Mouse (Mus musculus) lung, embryonic 14.5 days (tissue): ENCODE measurements around the gene Ssna1. TPM values are rescaled to one million over a fixed set of nuclear protein-coding genes. Genes with fewer than 3 reads are reported as not detected.

ENCODE experiments used
- ATAC-seq: fragments of 200-750 bp; cut with Nextera tagmentation; 2 replicates; pipeline ENCODE4 v1.8.0; 2017; ENCODE audit warnings: mild to moderate bottlenecking, moderate TSS enrichment, moderate library complexity; ENCODE audit not compliant: insufficient read depth
- DNase-seq: peaks from one replicate; pipeline ENCODE4 v3.0.0-alpha.2; 2015
- H3K27ac ChIP-seq: fragments of 300-500 bp; sonication (generic); 2 replicates; pipeline ENCODE4 v1.5.1; 2014; ENCODE audit warnings: low read depth, mild to moderate bottlenecking, moderate library complexity
- H3K27me3 ChIP-seq: fragments of 300-500 bp; sonication (generic); 2 replicates; pipeline ENCODE4 v1.6.1; 2014; ENCODE audit warnings: low read length, control low read depth; ENCODE audit not compliant: insufficient read depth
- H3K36me3 ChIP-seq: fragments of 300-500 bp; sonication (generic); 2 replicates; pipeline ENCODE4 v1.6.1; 2014; ENCODE audit warnings: control low read depth; ENCODE audit not compliant: insufficient read depth
- H3K4me1 ChIP-seq: fragments of 300-500 bp; sonication (generic); 2 replicates; pipeline ENCODE4 v1.6.1; 2014; ENCODE audit warnings: antibody characterized with exemption, control low read depth; ENCODE audit not compliant: insufficient read depth
- H3K4me2 ChIP-seq: fragments of 300-500 bp; sonication (generic); 2 replicates; pipeline ENCODE4 v1.6.1; 2014; ENCODE audit warnings: mild to moderate bottlenecking
- H3K4me3 ChIP-seq: fragments of 300-500 bp; sonication (generic); 2 replicates; pipeline ENCODE4 v1.5.1; 2014; ENCODE audit warnings: low read depth, low read length
- H3K9ac ChIP-seq: fragments of 300-500 bp; sonication (generic); 2 replicates; pipeline ENCODE4 v1.6.1; 2014
- H3K9me3 ChIP-seq: fragments of 300-500 bp; sonication (generic); 2 replicates; pipeline ENCODE4 v1.6.1; 2016; ENCODE audit warnings: low read depth, low read length, control low read depth
- CTCF ChIP-seq: IDR thresholded peaks from 2 replicates; pipeline ENCODE4 v1.5.1; 2016; ENCODE audit warnings: antibody characterized with exemption, low read depth
- WGBS: fragments of 180-500 bp; shearing (Covaris S2); extraction: QIAGEN DNeasy Blood & Tissue Kit; methylation state at CpG from one replicate; pipeline ENCODE4 v1.1.7; 2014; 5-methylcytosine and 5-hydroxymethylcytosine counted together
- polyA plus RNA-seq: library from polyadenylated mRNA; unstranded; fragments of >200 nt; fragmentation: Nextera tagmentation; extraction: Ambion mirVana; gene quantifications from 2 replicates; pipeline ENCODE4 v1.2.1, GENCODE M21; 2014

Gene Ssna1
- polyA plus RNA-seq, 1 experiment from 2014 or later, result 229 TPM

DNA sequence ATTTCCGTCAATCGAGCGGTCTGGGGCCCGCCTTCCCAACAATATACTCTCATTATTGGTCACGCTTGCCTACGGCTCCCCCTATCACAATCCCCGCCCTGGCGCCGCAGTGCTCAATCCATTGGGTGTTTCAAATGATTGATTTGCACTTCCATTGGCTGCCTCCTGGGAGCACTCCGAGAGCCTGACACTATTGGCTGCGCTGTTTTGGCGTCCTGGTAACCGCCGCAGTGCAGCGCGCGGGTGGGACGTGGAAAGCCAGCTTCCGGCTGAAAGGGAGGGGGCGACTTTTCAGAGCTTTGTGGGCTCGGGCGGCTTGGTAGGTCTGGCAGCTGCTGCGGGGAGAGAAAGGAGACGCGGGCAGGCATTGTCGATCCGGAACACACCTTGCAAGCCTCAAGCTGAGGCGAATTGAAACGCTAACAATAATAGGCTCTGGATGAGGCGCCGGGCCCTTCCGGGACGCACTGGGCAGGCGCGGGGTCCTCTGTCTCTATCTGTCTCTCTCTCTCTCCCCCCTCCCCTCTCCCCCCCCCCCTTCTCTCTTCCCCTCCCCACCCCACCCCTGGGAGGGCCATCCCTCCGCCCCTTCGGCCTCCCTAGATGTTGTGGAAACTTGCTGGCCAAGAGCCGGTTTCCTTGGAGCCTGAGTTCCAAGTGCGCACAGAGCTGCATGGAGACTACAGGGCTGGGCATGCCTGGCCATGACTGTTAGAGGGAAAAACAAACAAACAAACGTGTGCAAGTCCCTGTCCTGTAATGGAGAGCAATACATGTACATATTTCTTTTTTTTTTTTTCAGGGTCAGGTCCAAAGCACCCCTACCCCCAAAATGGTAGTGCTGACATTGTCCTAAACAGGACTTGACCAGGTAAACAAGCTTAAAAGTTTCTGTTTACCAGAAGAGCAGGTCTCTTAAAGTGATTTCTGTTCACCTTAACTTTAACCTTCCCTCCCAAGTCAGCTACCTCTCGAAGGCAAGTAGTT, 47.2 kb downstream of the Ssna1 start:
- Histone ChIP-seq H3K27ac (peak overlapping the region; percentile 98), H3K27me3 (no peaks in the 10 kb centered on the region), H3K9me3 (no peaks in the 10 kb centered on the region), H3K4me1 (0 out of 2 replicates have a peak, but pooled peaks cover 5% of the 10 kb centered on the region), H3K36me3 (peaks cover 17% of the 10 kb centered on the region), H3K4me2 (peak overlapping the region; percentile 66), H3K4me3 (peak overlapping the region; percentile 91), H3K9ac (peak overlapping the region; percentile 62)
- no peak for TF ChIP-seq CTCF
- 2% methylated on average over 41 of the region's 41 CpGs for WGBS
- ATAC-seq (peak; percentile 96), DNase-seq (peak; percentile 99)

DNA sequence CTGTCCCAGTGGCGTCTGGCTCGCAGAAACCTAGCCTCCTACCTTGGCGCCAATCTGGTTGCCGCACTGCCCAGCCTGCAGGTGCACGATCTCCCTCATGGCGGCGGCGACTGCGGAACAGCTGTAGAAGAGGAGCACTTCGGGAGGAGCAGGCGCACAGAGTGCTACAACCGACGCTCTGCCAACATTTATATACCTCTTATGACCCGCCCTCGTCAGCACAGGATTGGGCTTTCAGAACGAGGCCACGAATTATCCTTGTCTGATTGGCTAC, 47.8 kb downstream of the Ssna1 start, which contains the start of gene Tubb4b:
Gene Tubb4b (minus strand): TSS at position 211 of the 274 bp plus-strand sequence.
- DNase-seq (no peak), ATAC-seq (no peak)
- Histone ChIP-seq H3K9ac (peak within 1 kb of the TSS; percentile 77), H3K36me3 (peaks cover 17% of the 10 kb centered on the region), H3K27ac (peak within 1 kb of the TSS; percentile 98), H3K9me3 (no peaks in the 10 kb centered on the region), H3K4me1 (0 out of 2 replicates have a peak, but pooled peaks cover 5% of the 10 kb centered on the region), H3K4me3 (peak within 1 kb of the TSS; percentile 91), H3K4me2 (peak within 1 kb of the TSS; percentile 81), H3K27me3 (no peaks in the 10 kb centered on the region)
- 0% methylated on average over 17 of the region's 17 CpGs for WGBS
- TF ChIP-seq CTCF, result peak; percentile 52

DNA sequence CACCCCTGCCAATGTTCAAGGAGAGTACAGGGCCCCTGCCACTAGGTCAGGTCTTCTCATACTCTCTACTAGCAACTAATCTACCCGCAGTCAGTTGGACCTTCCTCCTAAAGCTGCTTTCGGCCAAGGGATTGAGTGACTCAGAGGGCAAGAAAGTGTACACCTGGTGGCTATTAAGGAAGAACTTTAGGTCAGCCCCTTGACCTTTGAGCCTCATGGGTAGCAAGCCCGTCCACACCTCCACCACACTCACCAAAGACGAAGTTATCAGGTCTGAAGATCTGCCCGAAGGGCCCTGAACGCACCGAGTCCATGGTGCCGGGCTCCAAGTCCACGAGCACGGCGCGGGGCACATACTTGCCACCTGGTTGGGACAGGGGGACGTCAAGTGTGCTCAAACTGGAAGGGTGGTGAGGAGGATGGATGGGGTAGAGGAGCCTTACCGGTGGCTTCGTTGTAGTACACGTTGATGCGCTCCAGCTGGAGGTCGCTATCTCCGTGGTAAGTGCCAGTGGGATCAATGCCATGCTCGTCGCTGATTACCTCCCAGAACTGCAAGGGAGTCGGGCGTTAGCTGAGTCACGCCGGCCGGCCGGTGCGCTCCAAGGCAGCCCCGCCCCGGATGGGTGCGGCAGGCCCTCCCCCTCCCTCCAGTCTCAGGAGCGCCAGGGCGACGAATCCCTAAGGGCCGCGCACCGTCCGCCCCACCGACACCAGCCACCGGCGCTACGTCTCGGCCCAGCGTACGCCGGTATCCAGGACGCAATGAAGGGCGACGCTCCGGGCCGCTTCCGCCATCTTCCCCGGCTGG, 48.4 kb downstream of the Ssna1 start:
- Histone ChIP-seq H3K27ac (peak overlapping the region; percentile 96), H3K9me3 (no peaks in the 10 kb centered on the region), H3K4me3 (peak overlapping the region; percentile 91), H3K4me1 (0 out of 2 replicates have a peak, but pooled peaks cover 5% of the 10 kb centered on the region), H3K4me2 (peak overlapping the region; percentile 81), H3K9ac (peak overlapping the region; percentile 77), H3K36me3 (peaks cover 17% of the 10 kb centered on the region), H3K27me3 (no peaks in the 10 kb centered on the region)
- ATAC-seq (peak; percentile 36), DNase-seq (peak; percentile 79)
- under 1% methylated on average over 49 of the region's 53 CpGs for WGBS
- no peak for TF ChIP-seq CTCF

DNA sequence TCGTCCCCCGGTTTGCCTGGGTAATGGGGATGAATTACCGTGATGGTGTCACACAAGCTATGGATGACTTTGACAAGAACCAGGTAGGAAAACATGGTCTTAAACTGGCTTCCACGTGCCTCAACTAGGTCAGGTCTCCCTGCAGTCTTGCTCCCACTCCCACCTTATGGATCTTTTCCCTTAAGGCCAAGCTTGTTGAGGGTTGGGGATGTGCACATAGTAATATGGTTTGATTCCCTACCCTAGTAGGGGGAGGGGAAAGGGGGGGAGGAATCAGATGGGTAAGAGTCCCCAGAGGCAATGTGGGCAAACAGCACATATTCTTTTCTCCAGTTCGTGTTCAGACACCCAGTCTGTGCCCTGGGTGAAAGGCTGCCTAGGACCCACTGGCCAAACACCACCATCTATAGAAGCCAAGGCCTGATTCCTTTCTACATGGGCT, 50.9 kb downstream of the Ssna1 start:
- 0 out of 2 replicates have a peak, but pooled peaks cover 5% of the 10 kb centered on the region for H3K4me1 ChIP-seq
- H3K9ac ChIP-seq, result no peak overlapping the region
- WGBS, result 73% methylated on average over 5 of the region's 5 CpGs
- no peaks in the 10 kb centered on the region for H3K27me3 ChIP-seq
- no peak for ATAC-seq
- H3K4me3 ChIP-seq, result no peak overlapping the region
- no peak overlapping the region for H3K27ac ChIP-seq
- TF ChIP-seq CTCF, result no peak
- no peak overlapping the region for H3K4me2 ChIP-seq
- H3K36me3 ChIP-seq, result peaks cover 17% of the 10 kb centered on the region
- DNase-seq, result no peak
- no peaks in the 10 kb centered on the region for H3K9me3 ChIP-seq

Other genes starting within 250 kb of the Ssna1 start
- gene Nsmf, start 218.1 kb downstream of the Ssna1 start, polyA plus RNA-seq, result 59.9 and 67.8 TPM in 2 replicates
- not detected in 2 replicates for gene Entpd8, start 192.1 kb downstream of the Ssna1 start, polyA plus RNA-seq
- gene Noxa1, start 177.3 kb downstream of the Ssna1 start, polyA plus RNA-seq, result 0.41 and 0.68 TPM in 2 replicates
- 13.7 and 14.9 TPM in 2 replicates for gene Nrarp, start 91.7 kb downstream of the Ssna1 start, polyA plus RNA-seq
- 7.5 and 8.2 TPM in 2 replicates for gene Tor4a, start 75.6 kb downstream of the Ssna1 start, polyA plus RNA-seq
- 96.6 and 108 TPM in 2 replicates for gene Nelfb, start 60.9 kb downstream of the Ssna1 start, polyA plus RNA-seq
- not detected in 2 replicates for gene Stpg3, start 57.8 kb downstream of the Ssna1 start, polyA plus RNA-seq
- 0.47 TPM in 1 of 2 replicates, not detected in the other for gene Fam166a, start 53.7 kb downstream of the Ssna1 start, polyA plus RNA-seq
- gene Tubb4b, start 47.7 kb downstream of the Ssna1 start, polyA plus RNA-seq, result 593 and 610 TPM in 2 replicates
- gene Slc34a3, start 38.1 kb downstream of the Ssna1 start, polyA plus RNA-seq, result not detected in 2 replicates
- gene Rnf224, start 35.7 kb downstream of the Ssna1 start, polyA plus RNA-seq, result not detected in 2 replicates
- gene Rnf208, start 30.2 kb downstream of the Ssna1 start, polyA plus RNA-seq, result 7.7 and 9.9 TPM in 2 replicates
- gene Cysrt1, start 30.0 kb downstream of the Ssna1 start, polyA plus RNA-seq, result not detected in 2 replicates
- gene AL732309.1, start 25.6 kb downstream of the Ssna1 start, polyA plus RNA-seq, result 3.5 and 3.6 TPM in 2 replicates
- gene Tmem203, start 17.0 kb downstream of the Ssna1 start, polyA plus RNA-seq, result 14.5 and 16.4 TPM in 2 replicates
- 4.7 and 5.0 TPM in 2 replicates for gene Tprn, start 9.8 kb downstream of the Ssna1 start, polyA plus RNA-seq
- gene Anapc2, start within 50 bp of the Ssna1 start, polyA plus RNA-seq, result 109 and 119 TPM in 2 replicates
- gene Tmem210, start 15.7 kb upstream of the Ssna1 start, polyA plus RNA-seq, result not detected in 2 replicates
- 0.46 and 0.89 TPM in 2 replicates for gene Lrrc26, start 17.5 kb upstream of the Ssna1 start, polyA plus RNA-seq
- gene Grin1, start 46.7 kb upstream of the Ssna1 start, polyA plus RNA-seq, result 0.78 and 0.84 TPM in 2 replicates
- 70.9 and 76.4 TPM in 2 replicates for gene Man1b1, start 59.9 kb upstream of the Ssna1 start, polyA plus RNA-seq
- gene Dpp7, start 83.9 kb upstream of the Ssna1 start, polyA plus RNA-seq, result 13.9 and 16.6 TPM in 2 replicates
- gene Uap1l1, start 93.2 kb upstream of the Ssna1 start, polyA plus RNA-seq, result 17.4 and 20.1 TPM in 2 replicates
- gene Sapcd2, start 99.9 kb upstream of the Ssna1 start, polyA plus RNA-seq, result 42.0 and 45.5 TPM in 2 replicates
- gene Entpd2, start 123.4 kb upstream of the Ssna1 start, polyA plus RNA-seq, result 0.92 and 1.2 TPM in 2 replicates
- gene Npdc1, start 126.9 kb upstream of the Ssna1 start, polyA plus RNA-seq, result 19.5 and 20.5 TPM in 2 replicates
- not detected in 2 replicates for gene Fut7, start 150.8 kb upstream of the Ssna1 start, polyA plus RNA-seq
- gene Abca2, start 156.3 kb upstream of the Ssna1 start, polyA plus RNA-seq, result 3.9 and 4.6 TPM in 2 replicates
- 20.0 and 30.2 TPM in 2 replicates for gene Clic3, start 184.4 kb upstream of the Ssna1 start, polyA plus RNA-seq
- 15.8 and 23.5 TPM in 2 replicates for gene Paxx, start 188.7 kb upstream of the Ssna1 start, polyA plus RNA-seq
- 3.3 and 3.4 TPM in 2 replicates for gene Ptgds, start 197.6 kb upstream of the Ssna1 start, polyA plus RNA-seq
- gene Lcn12, start 221.5 kb upstream of the Ssna1 start, polyA plus RNA-seq, result not detected in 2 replicates
- 75.8 and 77.7 TPM in 2 replicates for gene Fbxw5, start 228.3 kb upstream of the Ssna1 start, polyA plus RNA-seq
- gene C8g, start 229.3 kb upstream of the Ssna1 start, polyA plus RNA-seq, result 3.9 and 5.5 TPM in 2 replicates